Mouse (Mus musculus): ENCODE results near the gene Prtg. TPM values are rescaled to one million over a fixed set of nuclear protein-coding genes. Genes with fewer than 3 reads are reported as not detected.

Gene Prtg
- polyA plus RNA-seq, 1 experiment from 2014 or later: 0.43 TPM

DNA sequence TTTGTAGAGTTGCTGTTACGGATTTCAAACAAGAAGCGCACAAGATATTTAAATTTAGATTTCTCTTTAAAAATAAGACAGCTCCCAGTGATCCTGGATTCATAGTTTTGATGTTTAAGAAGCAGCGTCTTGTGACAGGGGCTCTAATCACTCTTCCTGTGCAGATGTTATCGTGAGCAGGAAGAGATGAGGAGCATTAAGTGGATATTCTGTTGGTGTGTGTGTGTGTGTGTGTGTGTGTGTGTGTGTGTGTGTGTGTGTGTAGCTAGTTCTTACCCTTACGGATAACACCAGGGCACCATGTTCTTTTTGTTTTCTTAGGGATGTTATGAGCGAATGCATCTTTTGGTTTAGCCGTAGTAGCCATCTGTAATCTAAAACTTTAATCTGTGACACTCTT lies 5.4 kb downstream of the Prtg start:
- no peak overlapping the region for H3K4me3 ChIP-seq
- H3K4me1 ChIP-seq: peaks cover 20% of the 10 kb centered on the region
- no peak overlapping the region for H3K27ac ChIP-seq
- 40% methylated on average over 7 of the region's 7 CpGs for WGBS
- H3K9ac ChIP-seq: no peak overlapping the region
- no peaks in the 10 kb centered on the region for H3K36me3 ChIP-seq (ENCODE audit: poor library complexity, severe bottlenecking)
- peaks cover 32% of the 10 kb centered on the region for H3K27me3 ChIP-seq
- no peak for ATAC-seq
- no peaks in the 10 kb centered on the region; the same call in 1 of the 2 replicates for H3K9me3 ChIP-seq (replicated peaks)
- no peak overlapping the region for H3K4me2 ChIP-seq

GRCm38 (mm10) chr9:72812594-72813570 lies 6.2 kb downstream of the Prtg start:
- Histone ChIP-seq H3K4me3 (no peak overlapping the region), H3K4me2 (peak overlapping the region; percentile 15; the same call in 1 of the 2 replicates), H3K27ac (no peak overlapping the region), H3K4me1 (peaks cover 15% of the 10 kb centered on the region), H3K27me3 (peaks cover 32% of the 10 kb centered on the region), H3K9ac (no peak overlapping the region), H3K9me3 (replicated peaks) (no peaks in the 10 kb centered on the region; the same call in 1 of the 2 replicates), H3K36me3 (ENCODE audit: poor library complexity, severe bottlenecking) (no peaks in the 10 kb centered on the region)
- no peak for ATAC-seq
- 16% methylated on average over 18 of the region's 18 CpGs for WGBS

GRCm38 (mm10) chr9:72825511-72825910 lies 18.8 kb downstream of the Prtg start:
- ATAC-seq: no peak
- WGBS: 2% methylated on average over 4 of the region's 4 CpGs
- H3K4me2 ChIP-seq: no peak overlapping the region
- no peaks in the 10 kb centered on the region for H3K36me3 ChIP-seq (ENCODE audit: poor library complexity, severe bottlenecking)
- peaks cover 8% of the 10 kb centered on the region; the same call in 1 of the 2 replicates for H3K4me1 ChIP-seq
- no peak overlapping the region for H3K4me3 ChIP-seq
- no peaks in the 10 kb centered on the region for H3K9me3 ChIP-seq (replicated peaks)
- no peak overlapping the region for H3K9ac ChIP-seq
- H3K27ac ChIP-seq: no peak overlapping the region
- H3K27me3 ChIP-seq: no peaks in the 10 kb centered on the region

DNA sequence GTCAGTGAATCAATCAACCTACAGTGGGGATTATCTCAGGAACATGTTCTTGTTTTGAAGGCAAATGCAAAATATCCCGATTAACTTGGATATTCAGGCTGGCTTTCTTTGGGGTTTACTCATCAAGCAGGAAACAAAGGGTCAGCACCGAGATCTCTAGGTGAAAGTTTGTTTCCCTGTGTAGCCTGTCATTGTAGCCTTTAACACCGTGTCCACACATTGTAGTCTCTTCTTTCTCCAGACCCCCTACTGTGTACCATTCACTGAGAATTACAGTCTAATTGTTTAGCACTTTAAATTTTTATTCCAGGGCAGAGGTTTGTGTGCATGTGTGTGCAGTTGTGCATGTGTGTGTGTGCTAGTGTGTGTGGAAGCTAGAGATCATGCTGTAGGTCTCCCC lies 19.3 kb downstream of the Prtg start:
- H3K9me3 ChIP-seq (replicated peaks): no peaks in the 10 kb centered on the region
- H3K27ac ChIP-seq: no peak overlapping the region
- ATAC-seq: no peak
- H3K27me3 ChIP-seq: no peaks in the 10 kb centered on the region
- 2% methylated on average over 3 of the region's 3 CpGs for WGBS
- no peak overlapping the region for H3K9ac ChIP-seq
- no peak overlapping the region for H3K4me2 ChIP-seq
- H3K36me3 ChIP-seq (ENCODE audit: poor library complexity, severe bottlenecking): no peaks in the 10 kb centered on the region
- no peak overlapping the region for H3K4me3 ChIP-seq
- H3K4me1 ChIP-seq: peaks cover 8% of the 10 kb centered on the region; the same call in 1 of the 2 replicates

- Histone ChIP-seq H3K4me3 (no peak overlapping the region), H3K4me2 (no peak overlapping the region), H3K9ac (no peak overlapping the region), H3K36me3 (ENCODE audit: poor library complexity, severe bottlenecking) (no peaks in the 10 kb centered on the region), H3K9me3 (replicated peaks) (no peaks in the 10 kb centered on the region), H3K27me3 (no peaks in the 10 kb centered on the region), H3K27ac (no peak overlapping the region), H3K4me1 (peaks cover 9% of the 10 kb centered on the region)
- no peak for ATAC-seq
- WGBS: 45% methylated on average over 5 of the region's 5 CpGs
These were observed 22.1 kb downstream of the Prtg start for GRCm38 (mm10) chr9:72828616-72829257.

- Histone ChIP-seq H3K36me3 (ENCODE audit: poor library complexity, severe bottlenecking) (no peaks in the 10 kb centered on the region), H3K4me1 (peaks cover 13% of the 10 kb centered on the region), H3K9me3 (replicated peaks) (no peaks in the 10 kb centered on the region), H3K9ac (0 out of 2 replicates have a peak overlapping the region, but pooled peaks have one; percentile 6), H3K4me3 (no peak overlapping the region), H3K27ac (peak overlapping the region; percentile 46; the same call in 1 of the 2 replicates), H3K4me2 (peak overlapping the region; percentile 4; the same call in 1 of the 2 replicates), H3K27me3 (no peaks in the 10 kb centered on the region)
- WGBS: 8% methylated on average over 10 of the region's 10 CpGs
- ATAC-seq: peak; percentile 30; the same call in 1 of the 2 replicates
These were observed 27.5 kb downstream of the Prtg start for GRCm38 (mm10) chr9:72833992-72834696.

GRCm38 (mm10) chr9:72835007-72835406 lies 28.3 kb downstream of the Prtg start:
- 95% methylated on average over 1 of the region's 1 CpGs for WGBS
- H3K4me2 ChIP-seq: no peak overlapping the region
- peaks cover 13% of the 10 kb centered on the region for H3K4me1 ChIP-seq
- no peak overlapping the region for H3K9ac ChIP-seq
- no peak overlapping the region for H3K27ac ChIP-seq
- no peak overlapping the region for H3K4me3 ChIP-seq
- no peaks in the 10 kb centered on the region for H3K27me3 ChIP-seq
- H3K9me3 ChIP-seq (replicated peaks): no peaks in the 10 kb centered on the region
- H3K36me3 ChIP-seq (ENCODE audit: poor library complexity, severe bottlenecking): no peaks in the 10 kb centered on the region
- no peak for ATAC-seq

DNA sequence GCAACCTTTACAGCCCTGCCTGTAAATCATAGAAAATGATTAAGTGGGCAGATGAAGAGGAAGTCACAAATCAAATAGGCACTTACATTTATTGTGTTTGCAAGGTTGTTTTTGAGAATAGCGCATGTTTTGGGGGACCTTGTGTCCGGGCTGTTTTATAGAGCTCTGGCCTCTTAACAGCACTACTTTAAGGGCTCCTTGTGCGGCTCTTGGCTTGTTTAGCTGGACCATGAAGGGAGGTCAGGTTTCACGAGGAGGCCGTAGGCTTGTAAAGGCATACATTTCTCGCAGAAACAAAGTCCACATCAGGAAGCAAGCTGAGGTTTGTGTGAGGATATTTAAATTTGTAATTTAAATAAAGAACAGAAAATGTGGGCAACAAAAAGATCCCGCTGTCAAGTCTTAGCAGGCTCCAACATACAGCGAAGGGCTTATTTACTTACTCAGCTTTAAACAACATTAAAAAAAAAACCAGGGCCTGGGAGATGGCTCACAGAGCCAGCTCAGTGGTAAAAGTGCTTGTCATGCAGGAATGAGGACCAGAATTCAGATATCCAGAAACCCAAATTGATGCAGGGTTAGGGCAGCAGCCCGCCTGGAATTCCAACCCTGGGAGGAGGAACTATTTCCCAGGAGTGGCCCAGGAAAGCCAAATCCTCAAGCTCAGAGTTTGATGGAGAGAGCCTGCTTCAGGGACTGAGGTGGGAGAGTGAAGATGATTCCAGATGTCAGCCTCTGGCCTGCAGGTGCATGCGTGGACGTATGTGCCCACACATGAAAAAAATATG lies 30.2 kb downstream of the Prtg start:
- no peak overlapping the region for H3K9ac ChIP-seq
- ATAC-seq: no peak
- no peak overlapping the region for H3K4me3 ChIP-seq
- H3K36me3 ChIP-seq (ENCODE audit: poor library complexity, severe bottlenecking): no peaks in the 10 kb centered on the region
- H3K4me1 ChIP-seq: peaks cover 13% of the 10 kb centered on the region
- H3K27ac ChIP-seq: no peak overlapping the region
- H3K9me3 ChIP-seq (replicated peaks): no peaks in the 10 kb centered on the region
- H3K4me2 ChIP-seq: no peak overlapping the region
- WGBS: 56% methylated on average over 11 of the region's 11 CpGs
- no peaks in the 10 kb centered on the region for H3K27me3 ChIP-seq

GRCm38 (mm10) chr9:72837598-72838160 lies 31.0 kb downstream of the Prtg start:
- WGBS: 79% methylated on average over 6 of the region's 6 CpGs
- no peak overlapping the region for H3K4me2 ChIP-seq
- H3K27me3 ChIP-seq: no peaks in the 10 kb centered on the region
- no peaks in the 10 kb centered on the region for H3K9me3 ChIP-seq (replicated peaks)
- no peak overlapping the region for H3K27ac ChIP-seq
- no peak overlapping the region for H3K9ac ChIP-seq
- no peak overlapping the region for H3K4me3 ChIP-seq
- H3K4me1 ChIP-seq: peaks cover 13% of the 10 kb centered on the region
- no peak for ATAC-seq
- no peaks in the 10 kb centered on the region for H3K36me3 ChIP-seq (ENCODE audit: poor library complexity, severe bottlenecking)

- ATAC-seq: no peak
- H3K27me3 ChIP-seq: no peaks in the 10 kb centered on the region
- no peak overlapping the region for H3K4me3 ChIP-seq
- H3K4me1 ChIP-seq: peaks cover 13% of the 10 kb centered on the region
- H3K27ac ChIP-seq: no peak overlapping the region
- H3K9me3 ChIP-seq (replicated peaks): no peaks in the 10 kb centered on the region
- H3K36me3 ChIP-seq (ENCODE audit: poor library complexity, severe bottlenecking): no peaks in the 10 kb centered on the region
- WGBS: 85% methylated on average over 3 of the region's 3 CpGs
- H3K9ac ChIP-seq: no peak overlapping the region
- H3K4me2 ChIP-seq: no peak overlapping the region
These were observed 31.6 kb downstream of the Prtg start for GRCm38 (mm10) chr9:72838256-72838655.

DNA sequence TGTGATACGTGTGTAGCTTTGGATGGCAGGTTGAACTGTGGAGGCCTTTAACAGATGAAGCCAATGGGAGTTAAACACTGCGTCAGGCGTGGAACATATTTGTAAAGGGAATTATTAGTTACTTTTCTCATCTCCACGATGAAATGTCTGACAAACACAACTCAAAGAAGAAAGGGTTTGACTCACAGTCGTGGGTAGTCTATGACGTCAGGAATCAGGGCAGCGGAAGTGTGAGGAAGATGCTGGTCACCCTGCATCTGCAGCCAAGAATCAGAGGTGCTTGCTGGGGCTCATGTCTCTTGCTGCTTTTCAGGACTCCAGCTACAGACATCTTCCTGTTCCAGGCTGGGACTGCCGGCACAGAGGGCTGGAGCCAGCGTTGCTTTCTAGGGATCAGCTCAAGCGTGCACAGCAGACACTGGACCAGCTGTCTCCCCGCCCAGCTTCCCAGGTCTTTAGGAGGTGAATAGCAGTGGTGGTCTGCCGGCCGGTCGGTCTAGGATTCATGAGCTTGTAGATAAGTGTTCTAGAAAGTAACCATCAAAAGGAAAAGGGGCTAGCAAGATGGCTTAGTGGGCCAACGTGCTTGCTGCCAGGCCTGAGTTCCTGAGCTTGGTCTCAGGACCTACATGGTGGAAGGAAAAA lies 32.8 kb downstream of the Prtg start:
- Histone ChIP-seq H3K9ac (no peak overlapping the region), H3K4me3 (no peak overlapping the region), H3K36me3 (ENCODE audit: poor library complexity, severe bottlenecking) (no peaks in the 10 kb centered on the region), H3K9me3 (replicated peaks) (no peaks in the 10 kb centered on the region), H3K4me1 (peaks cover 4% of the 10 kb centered on the region), H3K27ac (no peak overlapping the region), H3K4me2 (no peak overlapping the region), H3K27me3 (no peaks in the 10 kb centered on the region)
- WGBS: 81% methylated on average over 15 of the region's 15 CpGs
- no peak for ATAC-seq

All from forebrain, embryonic 13.5 days (tissue).